Mouse (Mus musculus) frontal cortex, postnatal 36 days (tissue): ENCODE data around the gene Ulbp1.
"Not testable (repeated sequence)": the region's sequence is repeated elsewhere in the genome, so short reads cannot be mapped to it uniquely, and the experiment has no call there.

Experiments used
- DNase-seq, 2 experiments: peaks; one replicate each; pipeline ENCODE4 v3.0.0; 2022; ENCODE audit warnings: low spot score in 2 of 2

The Ulbp1 gene

GRCm38 (mm10) chr10:7473197-7473889 lies at the start of gene Ulbp1:
TSS of gene Ulbp1 (minus strand) at chr10:7473638.
- no peak for DNase-seq

- DNase-seq = not testable (repeated sequence)
These were observed 24.7 kb upstream of the Ulbp1 start for GRCm38 (mm10) chr10:7498180-7498579.

DNA sequence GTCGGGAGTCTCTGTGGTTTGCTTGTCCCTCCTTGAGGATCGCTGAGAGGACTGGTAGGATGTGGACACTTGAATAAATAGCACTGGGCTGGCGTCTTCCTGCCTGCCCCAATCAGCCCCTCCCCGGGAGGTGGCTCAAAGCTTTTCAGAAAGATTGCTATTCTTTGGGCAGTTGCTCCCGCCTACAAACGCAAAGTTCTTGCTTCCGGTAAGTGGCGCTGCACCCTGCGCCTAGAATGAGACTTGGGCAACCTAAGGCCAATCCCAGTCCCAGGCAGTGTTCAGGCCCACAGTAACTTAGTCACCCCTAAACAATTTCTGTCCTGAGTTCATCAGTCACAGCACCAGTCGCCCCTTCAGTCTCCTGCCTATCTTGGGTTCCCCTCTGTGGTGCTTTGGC lies 18.9 kb upstream of the Ulbp1 start:
- DNase-seq = not testable (repeated sequence)

DNA sequence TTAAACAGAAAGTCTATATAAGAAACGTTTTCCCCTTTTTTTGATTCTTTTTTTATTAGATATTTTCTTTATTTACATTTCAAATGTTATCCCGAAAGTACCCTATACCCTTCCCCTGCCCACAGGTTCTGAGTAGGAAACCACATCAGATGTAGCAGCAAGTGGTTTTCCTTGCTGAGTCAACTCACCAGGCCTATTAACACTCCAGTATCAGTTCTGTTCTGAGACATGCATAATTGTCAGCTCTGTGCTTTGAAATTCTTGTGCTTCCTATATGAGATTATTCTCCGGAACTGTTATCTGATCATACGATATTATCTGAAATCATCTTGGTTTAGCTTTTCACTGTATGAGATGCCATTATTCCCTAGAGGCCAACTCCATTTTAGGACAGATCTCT lies 10.2 kb upstream of the Ulbp1 start:
- no peak for DNase-seq

- not testable (repeated sequence) for DNase-seq
These were observed 787 bp upstream of the Ulbp1 start for GRCm38 (mm10) chr10:7474225-7474624.

- DNase-seq = no peak
These were observed 1.8 kb downstream of the Ulbp1 start for GRCm38 (mm10) chr10:7471664-7472063.

GRCm38 (mm10) chr10:7470457-7470856 lies 3.0 kb downstream of the Ulbp1 start:
- DNase-seq = no peak

DNA sequence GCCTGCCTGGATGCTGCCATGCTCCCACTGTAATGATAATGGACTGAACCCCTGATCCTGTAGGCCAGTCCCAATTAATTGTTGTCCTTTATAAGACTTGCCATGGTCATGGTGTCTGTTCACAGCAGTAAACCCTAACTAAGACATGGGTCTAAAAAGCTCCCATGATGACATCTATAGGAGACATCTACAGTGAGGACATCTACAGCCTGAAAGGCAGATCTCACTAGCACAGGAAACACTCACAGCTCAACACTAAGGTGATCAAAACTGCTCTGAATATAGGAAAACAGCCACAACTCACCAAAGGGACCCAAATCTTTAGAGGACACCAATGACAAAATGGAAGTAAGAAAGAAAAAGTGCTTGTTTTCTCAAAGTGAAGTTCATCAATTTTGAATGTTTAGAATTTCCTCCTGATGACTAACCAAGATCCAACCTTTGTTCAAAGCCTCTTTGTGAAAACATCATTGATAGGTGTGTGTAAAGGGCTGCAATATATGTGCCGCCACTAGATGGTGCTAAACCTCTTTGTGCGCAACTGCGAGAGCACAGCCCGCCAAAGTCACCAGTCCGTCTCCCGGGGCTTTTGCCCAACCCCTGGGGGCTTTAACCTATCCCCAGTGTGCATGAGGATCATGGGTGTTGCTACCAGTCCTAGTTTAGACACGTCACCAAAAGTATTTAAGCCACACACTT lies 3.6 kb downstream of the Ulbp1 start:
- peak; percentile 51 to 76 for DNase-seq

- DNase-seq = no peak
These were observed 11.4 kb downstream of the Ulbp1 start for GRCm38 (mm10) chr10:7462006-7462405.

DNA sequence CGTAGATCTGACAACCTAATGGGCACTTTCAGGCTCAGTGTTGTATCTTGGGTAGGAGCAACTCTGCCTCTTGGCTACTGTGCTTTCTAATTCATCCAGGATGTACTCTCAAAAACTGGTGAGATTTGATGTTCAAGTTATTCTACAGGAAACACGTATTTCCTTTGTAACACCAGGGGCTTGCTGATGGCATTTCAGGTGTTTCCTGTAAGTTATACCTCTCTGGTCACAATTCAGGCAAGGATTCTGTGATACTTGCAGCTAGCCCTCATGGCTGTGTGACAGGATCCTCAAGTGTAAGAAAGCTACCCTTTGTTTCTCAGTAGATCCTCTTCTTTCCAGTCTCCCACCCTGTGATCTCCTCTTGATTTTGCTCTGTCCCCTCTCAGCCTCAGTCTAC lies 34.5 kb downstream of the Ulbp1 start:
- no peak for DNase-seq

DNA sequence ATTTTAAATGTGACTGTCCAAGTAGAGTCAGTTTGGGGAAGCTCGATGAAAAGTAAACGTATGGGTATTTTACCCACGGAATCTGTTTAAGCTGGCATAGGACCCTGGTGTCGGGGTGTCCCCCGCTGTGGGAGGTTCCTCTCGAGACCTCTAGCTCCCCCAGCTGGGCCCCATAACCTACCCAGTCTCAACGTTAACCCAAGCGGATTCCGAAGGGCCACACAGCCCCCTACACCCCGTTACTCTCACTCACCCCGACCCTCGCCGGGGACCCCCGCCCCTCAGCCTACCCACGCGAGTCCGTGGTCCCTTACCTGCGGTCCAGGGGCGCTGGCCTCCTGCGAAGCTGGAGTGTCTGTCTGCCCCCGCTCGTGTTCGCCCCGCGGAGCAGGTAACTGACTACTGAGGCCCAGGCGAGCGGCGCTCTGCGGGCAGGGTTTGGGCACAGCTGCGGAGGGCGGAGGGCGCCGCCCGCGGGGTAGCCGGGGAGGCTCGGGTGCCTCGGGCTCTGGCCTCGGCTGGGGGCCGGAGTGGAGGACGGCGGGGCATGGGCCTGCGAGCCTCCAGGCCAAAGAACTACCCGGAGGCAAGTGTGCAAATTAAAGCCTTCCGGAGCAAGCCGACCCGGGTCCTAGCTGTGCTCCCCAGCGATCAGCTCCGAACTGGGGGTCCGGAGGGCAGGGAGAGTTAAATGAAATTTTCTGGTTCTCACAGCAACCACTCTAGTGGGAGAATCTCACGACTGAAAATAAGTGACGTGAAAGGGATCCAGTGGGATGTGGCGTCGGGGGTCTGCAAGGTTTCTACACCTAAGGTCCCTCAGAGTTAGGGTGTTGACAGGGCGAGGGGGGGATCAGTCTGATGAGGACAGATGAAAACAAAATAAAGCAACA lies 80.0 kb downstream of the Ulbp1 start:
- DNase-seq = no peak

GRCm38 (mm10) chr10:7391935-7392930 lies 81.2 kb downstream of the Ulbp1 start:
- DNase-seq = no peak

DNA sequence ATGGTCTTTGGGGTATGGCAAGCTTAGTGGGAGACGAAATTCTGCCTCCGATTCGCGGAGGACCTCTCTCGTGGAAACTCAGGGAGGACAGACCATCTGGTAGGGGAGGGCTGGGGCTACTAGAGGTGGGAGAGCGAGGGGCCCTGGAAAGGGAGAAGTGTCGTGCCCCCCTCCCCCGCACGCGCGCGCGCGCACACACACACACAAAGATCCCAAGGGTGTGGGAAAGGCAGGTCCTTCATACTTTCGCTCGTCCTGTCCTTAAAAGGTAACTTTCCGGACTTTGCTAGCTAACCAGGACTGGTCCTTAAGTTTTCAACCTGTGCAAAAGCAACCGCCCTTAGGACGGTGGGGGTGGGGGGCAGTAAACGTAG lies 81.9 kb downstream of the Ulbp1 start:
- no peak for DNase-seq

- DNase-seq = peak in 1 of 2 experiments; percentile 6
These were observed 82.3 kb downstream of the Ulbp1 start for GRCm38 (mm10) chr10:7391108-7391507.
